Mouse (Mus musculus) stomach, embryonic 14.5 days (tissue): ENCODE results near the gene Ascc3. TPM values are rescaled to one million over a fixed set of nuclear protein-coding genes. Genes with fewer than 3 reads are reported as not detected.

Experiments
- ATAC-seq: fragments of 200-750 bp; cut with Nextera tagmentation; 2 replicates; pipeline ENCODE4 v1.8.0; 2017; ENCODE audit warnings: low read depth, moderate TSS enrichment; ENCODE audit not compliant: insufficient number of reproducible peaks, insufficient read depth, low FRiP score
- H3K27ac ChIP-seq: fragments of 300-500 bp; sonication (generic); 2 replicates; pipeline ENCODE4 v1.5.1; 2014; ENCODE audit warnings: mild to moderate bottlenecking, low read length, moderate library complexity, mixed read lengths
- H3K27me3 ChIP-seq: fragments of 300-500 bp; sonication (generic); 2 replicates; pipeline ENCODE4 v1.6.1; 2014; ENCODE audit warnings: low read length, control low read depth, mixed read lengths; ENCODE audit not compliant: control insufficient read depth, insufficient read depth
- H3K36me3 ChIP-seq: fragments of 300-500 bp; sonication (generic); 2 replicates; pipeline ENCODE4 v1.6.1; 2014; ENCODE audit warnings: mild to moderate bottlenecking, control low read depth, low read length, moderate library complexity, mixed read lengths; ENCODE audit not compliant: control insufficient read depth, insufficient read depth
- H3K4me1 ChIP-seq: fragments of 300-500 bp; sonication (generic); 2 replicates; pipeline ENCODE4 v1.6.1; 2014; ENCODE audit warnings: low read length, control low read depth, mixed read lengths; ENCODE audit not compliant: control insufficient read depth, insufficient read depth
- H3K4me2 ChIP-seq: fragments of 300-500 bp; sonication (generic); replicated peaks from 2 replicates; pipeline ENCODE4 v1.6.1; 2014; ENCODE audit warnings: low read depth, low read length, control low read depth
- H3K4me3 ChIP-seq: fragments of 300-500 bp; sonication (generic); 2 replicates; pipeline ENCODE4 v1.5.1; 2014; ENCODE audit warnings: low read depth, low read length, control low read depth
- H3K9ac ChIP-seq: fragments of 300-500 bp; sonication (generic); replicated peaks from 2 replicates; pipeline ENCODE4 v1.6.1; 2014; ENCODE audit warnings: low read depth, mild to moderate bottlenecking, control low read depth, low read length, moderate library complexity, mixed read lengths
- H3K9me3 ChIP-seq: fragments of 300-500 bp; sonication (generic); 2 replicates; pipeline ENCODE4 v1.6.1; 2016; ENCODE audit warnings: low read depth, low read length, control low read depth; ENCODE audit not compliant: control insufficient read depth
- WGBS: fragments of 180-500 bp; shearing (Covaris S2); extraction: QIAGEN DNeasy Blood & Tissue Kit; methylation state at CpG from one replicate; pipeline ENCODE4 v1.1.7; 2014; 5-methylcytosine and 5-hydroxymethylcytosine counted together
- polyA plus RNA-seq: library from polyadenylated mRNA; unstranded; fragments of >200 nt; fragmentation: Nextera tagmentation; extraction: Ambion mirVana; gene quantifications from 2 replicates; pipeline ENCODE4 v1.2.1, GENCODE M21; 2014

Gene Ascc3
- polyA plus RNA-seq, 1 experiment from 2014 or later, result 39.1 TPM

DNA sequence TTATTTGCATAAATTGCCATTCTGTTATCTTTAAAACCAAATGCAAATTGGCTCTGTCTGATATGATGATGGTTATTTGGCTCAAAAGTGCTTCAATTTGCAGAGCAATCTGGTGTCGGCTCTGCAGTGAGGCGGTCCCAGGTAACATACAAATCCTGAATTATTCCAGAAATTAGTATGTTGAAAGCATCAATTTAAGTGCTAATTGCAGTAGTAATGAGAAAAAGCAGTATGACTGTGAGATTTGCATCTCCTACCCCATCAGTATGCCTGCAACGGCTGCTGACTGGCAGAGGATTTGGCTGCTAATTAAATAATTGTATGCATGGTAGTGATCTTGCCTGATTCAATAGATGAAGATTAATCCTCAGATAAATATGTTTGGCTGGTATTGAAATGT lies 250.9 kb downstream of the Ascc3 start:
- H3K4me1 ChIP-seq, result no peaks in the 10 kb centered on the region
- WGBS, result 97% methylated on average over 3 of the region's 3 CpGs
- no peaks in the 10 kb centered on the region for H3K27me3 ChIP-seq
- H3K9me3 ChIP-seq, result no peaks in the 10 kb centered on the region
- H3K4me3 ChIP-seq, result no peak overlapping the region
- H3K4me2 ChIP-seq, result no peak overlapping the region
- no peaks in the 10 kb centered on the region; the same call in 1 of the 2 replicates for H3K36me3 ChIP-seq
- no peak for ATAC-seq
- H3K27ac ChIP-seq, result no peak overlapping the region
- H3K9ac ChIP-seq, result no peak overlapping the region

DNA sequence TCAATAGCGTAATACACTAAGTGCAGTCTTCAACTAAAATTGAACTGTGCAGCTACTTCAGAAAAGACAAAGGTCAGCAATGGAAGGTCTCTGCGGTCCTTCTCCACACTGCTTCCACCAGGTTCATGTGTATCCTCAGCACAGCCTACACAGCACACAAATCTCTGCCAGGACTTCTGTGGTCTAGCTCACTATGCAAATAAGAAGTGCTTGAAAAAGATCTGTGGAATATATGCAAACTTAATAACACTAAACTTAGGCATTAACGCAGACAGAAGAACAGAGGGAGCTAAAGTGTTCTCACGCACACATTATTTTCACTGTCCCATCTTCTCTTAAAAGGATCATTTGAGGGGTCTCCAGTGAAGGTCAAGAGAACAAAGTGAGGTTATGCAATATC lies 275.7 kb downstream of the Ascc3 start:
- Histone ChIP-seq H3K27me3 (no peaks in the 10 kb centered on the region), H3K27ac (no peak overlapping the region), H3K4me1 (no peaks in the 10 kb centered on the region), H3K9ac (no peak overlapping the region), H3K9me3 (no peaks in the 10 kb centered on the region), H3K36me3 (no peaks in the 10 kb centered on the region), H3K4me2 (no peak overlapping the region), H3K4me3 (no peak overlapping the region)
- WGBS, result 62% methylated on average over 4 of the region's 4 CpGs
- no peak for ATAC-seq

DNA sequence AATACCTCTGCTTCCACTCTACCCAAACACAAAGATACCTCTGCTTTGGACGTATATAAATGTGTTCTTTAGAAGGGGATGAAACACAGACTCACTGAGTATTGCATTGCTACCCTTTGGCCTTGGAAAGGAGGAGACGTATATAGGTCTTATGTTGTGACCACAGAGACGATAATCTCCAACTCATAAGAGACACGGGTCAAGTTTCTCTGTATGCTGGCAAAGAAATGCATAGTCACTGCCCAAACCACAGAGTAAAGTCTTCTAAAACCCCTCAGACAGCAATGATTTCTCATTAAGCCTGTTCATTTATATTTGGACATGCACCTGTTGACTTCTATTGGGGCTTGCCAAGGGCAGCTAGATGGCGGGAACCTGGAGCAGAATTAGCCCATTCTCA lies 284.5 kb downstream of the Ascc3 start:
- H3K9ac ChIP-seq, result no peak overlapping the region
- WGBS, result 74% methylated on average over 5 of the region's 5 CpGs
- H3K9me3 ChIP-seq, result no peaks in the 10 kb centered on the region
- no peak for ATAC-seq
- no peak overlapping the region for H3K4me3 ChIP-seq
- H3K27me3 ChIP-seq, result no peaks in the 10 kb centered on the region
- no peak overlapping the region for H3K27ac ChIP-seq
- no peaks in the 10 kb centered on the region for H3K4me1 ChIP-seq
- H3K4me2 ChIP-seq, result no peak overlapping the region
- H3K36me3 ChIP-seq, result no peaks in the 10 kb centered on the region

DNA sequence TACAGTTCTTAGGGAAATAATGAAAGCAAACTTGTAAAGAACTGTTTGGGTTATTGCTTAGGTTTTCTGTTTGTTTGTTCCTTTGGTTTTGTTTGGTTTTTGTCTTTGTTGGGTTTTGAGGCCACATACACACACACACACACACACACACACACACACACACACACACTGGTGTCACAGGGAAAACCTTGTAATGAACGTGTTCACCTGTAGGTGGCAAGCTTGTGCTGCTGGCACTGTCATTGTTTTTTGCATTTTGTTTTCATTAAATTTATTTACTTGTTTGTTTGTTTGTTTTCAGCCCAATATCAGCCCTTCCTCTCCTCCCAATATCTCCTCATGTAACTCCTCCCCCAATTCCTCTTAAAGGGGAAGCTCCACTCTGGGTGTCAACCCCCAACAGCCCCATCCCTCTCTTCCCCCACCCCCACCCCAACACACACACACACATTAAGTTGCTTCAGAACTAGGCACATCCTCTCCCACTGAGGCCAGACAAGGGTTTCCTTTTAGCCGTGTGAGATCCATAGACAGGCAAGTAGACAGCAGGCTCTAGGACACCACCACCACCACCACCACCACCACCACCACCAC lies 289.1 kb downstream of the Ascc3 start:
- Histone ChIP-seq H3K36me3 (no peaks in the 10 kb centered on the region), H3K9me3 (no peaks in the 10 kb centered on the region), H3K9ac (no peak overlapping the region), H3K27ac (no peak overlapping the region), H3K27me3 (no peaks in the 10 kb centered on the region), H3K4me1 (no peaks in the 10 kb centered on the region), H3K4me2 (no peak overlapping the region), H3K4me3 (no peak overlapping the region)
- WGBS, result 32% methylated on average over 2 of the region's 2 CpGs
- peak; percentile 58; the same call in 1 of the 2 replicates for ATAC-seq

DNA sequence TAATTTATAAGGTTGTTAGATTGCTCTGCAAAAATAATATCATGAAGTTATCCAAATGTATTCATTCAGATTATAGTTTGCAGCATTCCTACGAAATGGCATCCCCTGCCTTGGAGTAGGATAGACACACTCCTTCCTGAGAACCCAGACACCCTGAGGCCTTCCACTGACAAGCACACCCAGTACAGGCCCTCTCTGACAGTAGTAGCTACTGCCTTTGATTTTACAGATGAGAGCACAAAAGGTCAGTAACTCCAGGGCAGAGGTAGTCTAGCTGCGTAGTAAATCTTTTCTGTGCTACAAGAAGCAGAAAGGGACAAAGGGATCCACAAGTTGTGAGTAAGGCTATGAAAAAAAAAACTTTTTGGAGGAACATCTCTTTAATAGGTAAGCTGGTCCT lies 289.9 kb downstream of the Ascc3 start:
- Histone ChIP-seq H3K4me2 (no peak overlapping the region), H3K36me3 (no peaks in the 10 kb centered on the region), H3K27me3 (no peaks in the 10 kb centered on the region), H3K4me3 (no peak overlapping the region), H3K27ac (no peak overlapping the region), H3K4me1 (no peaks in the 10 kb centered on the region), H3K9me3 (no peaks in the 10 kb centered on the region), H3K9ac (no peak overlapping the region)
- ATAC-seq, result no peak
- 73% methylated on average over 2 of the region's 2 CpGs for WGBS

DNA sequence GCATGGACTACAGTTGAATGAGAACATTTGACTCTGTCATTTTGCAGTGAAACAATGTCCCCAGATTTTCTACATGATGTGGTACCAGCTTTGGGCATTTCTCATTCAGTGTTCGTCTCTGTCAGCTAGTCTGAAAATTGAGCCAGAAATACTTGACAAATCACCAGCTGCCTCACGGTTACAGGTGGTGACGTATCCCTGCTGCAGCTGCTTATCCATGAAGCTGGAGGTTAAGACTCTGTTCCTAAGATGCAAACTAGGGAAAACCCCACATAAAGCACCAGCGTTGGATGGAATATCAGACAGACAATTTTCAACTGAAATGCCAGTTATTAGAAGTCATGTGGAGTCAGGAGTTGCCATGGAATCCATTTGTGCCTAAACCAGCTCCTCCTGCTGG lies 293.8 kb downstream of the Ascc3 start:
- 57% methylated on average over 4 of the region's 4 CpGs for whole genome bisulfite sequencing
- H3K27me3 ChIP-seq, result peaks cover 16% of the 10 kb centered on the region
- no peaks in the 10 kb centered on the region for H3K36me3 ChIP-seq
- ATAC-seq, result no peak
- no peak overlapping the region for H3K4me2 ChIP-seq
- H3K9ac ChIP-seq, result no peak overlapping the region
- no peaks in the 10 kb centered on the region for H3K9me3 ChIP-seq
- no peak overlapping the region for H3K4me3 ChIP-seq
- H3K4me1 ChIP-seq, result no peaks in the 10 kb centered on the region
- H3K27ac ChIP-seq, result no peak overlapping the region

DNA sequence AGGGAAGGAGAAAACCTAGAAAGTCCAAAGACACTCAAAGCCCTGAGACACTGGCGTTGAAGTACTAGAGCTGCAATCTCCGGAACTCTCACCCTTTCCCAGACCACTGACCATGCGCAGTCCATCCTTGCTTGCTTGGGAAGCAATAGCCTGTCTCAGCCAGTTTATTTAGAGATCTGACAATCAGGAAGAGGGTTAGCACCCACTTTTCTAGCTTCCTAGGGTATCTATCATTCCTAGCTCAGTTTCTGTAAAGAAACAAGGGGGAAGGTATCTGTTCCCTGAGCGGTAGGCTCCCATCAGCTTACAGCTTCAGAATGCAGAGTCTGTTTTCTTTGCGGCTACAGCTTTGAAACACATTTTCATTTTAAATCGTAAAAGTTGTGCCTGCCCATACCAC lies 298.2 kb downstream of the Ascc3 start:
- peaks cover 31% of the 10 kb centered on the region for H3K27me3 ChIP-seq
- H3K4me1 ChIP-seq, result peaks cover 4% of the 10 kb centered on the region; the same call in 1 of the 2 replicates
- H3K27ac ChIP-seq, result no peak overlapping the region
- H3K4me3 ChIP-seq, result no peak overlapping the region
- 26% methylated on average over 6 of the region's 6 CpGs for WGBS
- H3K9me3 ChIP-seq, result no peaks in the 10 kb centered on the region
- no peaks in the 10 kb centered on the region for H3K36me3 ChIP-seq
- no peak overlapping the region for H3K9ac ChIP-seq
- H3K4me2 ChIP-seq, result no peak overlapping the region
- no peak for ATAC-seq

DNA sequence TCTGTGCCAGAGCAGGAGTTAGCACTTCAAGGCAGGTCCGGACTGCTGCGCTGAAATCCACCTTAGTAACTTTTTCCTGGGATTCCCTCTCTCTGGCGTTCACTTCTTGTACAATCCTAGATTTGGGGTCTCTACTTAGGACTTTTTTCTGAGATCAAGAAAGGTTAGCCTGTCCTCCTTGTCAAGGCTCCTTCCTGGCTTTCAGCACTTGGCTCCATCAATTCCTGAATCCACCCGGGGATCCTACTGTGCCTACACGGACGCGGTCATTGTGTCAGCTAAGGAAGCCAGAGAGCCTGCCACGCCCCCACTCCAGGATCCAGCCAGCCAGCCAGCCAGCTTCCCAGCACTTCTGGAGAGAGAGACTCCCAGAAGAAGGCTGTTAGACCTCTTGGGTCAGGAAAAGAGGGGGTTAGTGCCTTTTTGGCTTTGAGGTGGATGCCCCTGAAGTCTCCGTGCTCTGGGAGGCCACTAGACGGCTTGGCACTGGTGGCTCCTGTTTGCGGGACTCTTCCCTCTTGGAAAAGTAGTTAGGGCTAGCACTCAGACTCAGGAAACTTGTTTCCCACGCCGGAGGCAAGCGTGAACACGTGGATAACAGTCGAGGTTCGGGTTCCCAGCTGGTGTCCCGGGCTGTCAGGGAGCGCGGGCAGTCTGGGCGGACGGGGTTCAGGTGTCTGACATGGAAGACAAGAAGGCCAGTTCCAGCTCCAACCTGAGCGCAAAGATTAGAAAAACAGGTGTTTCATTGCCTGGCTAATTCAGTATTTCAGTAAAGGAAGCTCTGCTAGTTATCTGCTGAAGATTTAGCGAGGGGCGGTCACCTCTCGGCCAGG lies 299.6 kb downstream of the Ascc3 start:
- Histone ChIP-seq H3K9ac (no peak overlapping the region), H3K27ac (no peak overlapping the region), H3K4me2 (no peak overlapping the region; the same call in 1 of the 2 replicates), H3K36me3 (no peaks in the 10 kb centered on the region), H3K4me1 (peaks cover 4% of the 10 kb centered on the region; the same call in 1 of the 2 replicates), H3K4me3 (no peak overlapping the region), H3K9me3 (no peaks in the 10 kb centered on the region), H3K27me3 (peaks cover 31% of the 10 kb centered on the region)
- ATAC-seq, result no peak
- WGBS, result 1% methylated on average over 26 of the region's 26 CpGs
